Mouse (Mus musculus): Measurements from ENCODE around the gene Gpr84. TPM values are rescaled to one million over a fixed set of nuclear protein-coding genes. Genes with fewer than 3 reads are reported as not detected.

Gene Gpr84
- total RNA-seq, 2 experiments from 2014 or later = 1.0 to 1.1 TPM

DNA sequence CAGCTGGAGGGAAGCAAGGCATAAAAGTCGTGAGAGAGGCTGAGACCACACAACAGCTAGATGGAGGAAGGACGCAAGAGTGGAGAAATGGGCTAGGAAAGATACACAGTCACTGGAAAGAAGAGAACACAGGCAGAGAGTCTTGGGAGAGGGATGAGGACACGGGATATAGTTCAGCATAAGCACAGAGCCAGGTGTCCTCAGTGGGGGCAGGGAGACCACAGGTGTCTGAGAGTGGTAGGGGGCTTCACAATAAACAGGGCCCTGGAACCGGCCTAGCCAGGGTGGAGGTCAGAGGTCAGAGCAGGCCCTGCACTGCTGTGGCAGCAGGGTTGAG lies 28.4 kb upstream of the Gpr84 start:
- no peak for DNase-seq (ENCODE audit: low spot score in 2 of 2)
- intact Hi-C loops (cut with DNase I) = no loop called here

DNA sequence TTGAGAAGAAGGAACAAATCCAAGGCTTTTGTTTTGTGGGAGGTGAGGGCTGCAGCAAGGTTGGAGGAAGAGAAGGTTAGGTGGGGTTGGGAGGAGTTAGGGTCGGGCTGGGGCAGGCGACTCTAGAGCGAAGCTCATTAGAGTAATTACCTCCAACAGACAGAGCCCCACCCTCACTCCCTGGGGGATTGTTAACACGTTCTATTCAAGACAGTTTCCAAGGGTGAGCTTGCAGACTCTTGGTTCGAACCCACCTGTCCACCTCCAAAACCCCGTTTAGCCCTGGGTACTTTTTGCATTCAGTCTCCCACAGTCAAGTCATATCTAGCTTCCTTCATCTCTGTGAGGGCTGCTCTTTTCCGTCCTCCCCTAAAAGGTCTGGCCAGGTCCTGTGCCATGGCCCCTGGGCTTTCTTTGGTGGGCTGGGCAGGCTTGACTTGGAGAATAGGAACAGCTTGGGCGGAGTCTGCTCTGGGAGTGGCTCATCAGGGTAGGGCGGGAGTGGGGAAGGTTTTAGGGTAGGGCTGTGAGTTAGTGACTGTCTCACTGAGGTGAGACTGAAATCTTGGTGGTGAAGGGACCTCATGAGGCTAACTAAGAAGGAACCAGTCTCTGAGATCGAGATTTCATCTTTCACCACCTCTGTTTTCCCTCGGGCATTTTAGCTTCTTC lies 26.7 kb upstream of the Gpr84 start:
- no peak for DNase-seq (ENCODE audit: low spot score in 2 of 2)
- intact Hi-C loops (cut with DNase I) = no loop called here

DNA sequence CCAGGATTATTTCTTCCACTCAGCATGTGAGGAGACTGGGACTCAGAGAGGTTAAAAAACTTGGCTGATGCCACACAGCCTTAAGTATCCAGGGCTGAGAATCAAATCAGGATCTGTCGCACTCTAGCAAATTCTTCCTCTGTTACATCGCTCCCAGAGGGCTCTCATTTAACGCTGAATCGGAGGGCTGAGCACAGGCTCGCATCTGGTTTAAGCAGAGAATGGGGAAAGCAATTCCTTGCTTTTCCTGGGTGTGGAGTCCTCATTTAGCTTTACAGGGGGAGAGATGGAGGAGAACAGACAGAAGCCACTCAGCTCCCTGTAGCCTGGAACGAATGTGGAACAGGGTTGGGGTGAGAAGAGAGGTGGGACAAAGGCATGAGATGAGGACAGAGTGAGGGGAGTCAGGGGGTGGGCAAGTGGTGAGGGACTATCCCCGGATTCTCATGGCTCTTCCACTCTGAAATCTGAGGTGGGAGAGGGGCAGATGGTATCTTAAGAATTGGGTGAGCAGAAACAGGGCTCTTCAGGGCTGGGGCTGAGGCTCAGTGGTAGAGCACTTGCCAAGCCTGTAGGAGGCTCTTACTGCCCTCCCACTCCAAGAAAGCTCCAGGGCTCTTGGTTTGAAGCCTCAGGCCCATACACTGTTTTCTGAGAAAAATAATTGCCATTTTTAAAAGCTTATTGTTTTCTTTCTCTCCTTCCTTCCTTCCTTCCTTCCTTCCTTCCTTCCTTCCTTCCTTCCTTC lies 25.2 kb upstream of the Gpr84 start:
- no peak for DNase-seq (ENCODE audit: low spot score in 2 of 2)
- intact Hi-C loops (cut with DNase I) = no loop called here

DNA sequence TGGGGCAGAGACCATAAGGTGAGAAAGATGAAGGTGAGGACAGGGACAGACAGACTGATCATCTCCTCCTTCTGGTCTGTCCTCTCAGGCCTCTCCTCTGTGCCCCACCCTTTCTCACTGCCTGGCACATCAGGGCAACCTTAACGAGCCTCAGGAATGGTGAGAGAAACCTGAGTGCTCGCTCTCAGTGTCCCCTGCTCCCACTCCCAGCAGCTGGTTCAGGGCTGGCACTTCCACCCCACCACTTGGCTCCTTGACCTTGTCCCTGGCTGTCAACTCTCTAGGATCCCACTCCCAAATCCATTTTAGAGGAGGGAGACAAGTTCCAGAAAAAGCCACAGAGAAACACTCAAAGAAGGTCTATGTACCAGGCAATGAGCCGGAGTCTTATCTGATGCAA lies 24.6 kb upstream of the Gpr84 start:
- no peak for DNase-seq (ENCODE audit: low spot score in 2 of 2)
- intact Hi-C loops (cut with DNase I) = no loop called here

DNA sequence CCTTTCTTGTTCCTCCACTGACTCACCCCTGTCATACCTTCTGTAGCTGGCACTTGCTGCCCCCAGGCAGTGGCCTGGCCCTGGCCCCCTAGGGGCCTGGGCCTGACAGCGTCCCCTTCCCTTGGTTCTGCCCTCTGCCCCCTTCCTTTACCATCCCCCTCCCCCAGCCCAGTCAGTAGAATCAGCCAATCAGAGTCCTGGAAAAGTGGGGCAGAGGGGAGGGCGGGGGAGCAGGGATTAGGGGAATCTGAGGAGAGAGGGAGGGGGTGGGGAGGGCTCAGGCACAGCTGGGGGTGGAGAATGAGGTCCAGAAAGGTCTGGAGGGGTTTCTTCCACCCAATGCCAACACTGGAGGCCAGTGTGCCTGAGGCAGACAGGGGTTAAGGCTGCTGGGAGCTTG lies 23.8 kb upstream of the Gpr84 start:
- intact Hi-C loops (cut with DNase I) = no loop called here
- no peak for DNase-seq (ENCODE audit: low spot score in 2 of 2)

DNA sequence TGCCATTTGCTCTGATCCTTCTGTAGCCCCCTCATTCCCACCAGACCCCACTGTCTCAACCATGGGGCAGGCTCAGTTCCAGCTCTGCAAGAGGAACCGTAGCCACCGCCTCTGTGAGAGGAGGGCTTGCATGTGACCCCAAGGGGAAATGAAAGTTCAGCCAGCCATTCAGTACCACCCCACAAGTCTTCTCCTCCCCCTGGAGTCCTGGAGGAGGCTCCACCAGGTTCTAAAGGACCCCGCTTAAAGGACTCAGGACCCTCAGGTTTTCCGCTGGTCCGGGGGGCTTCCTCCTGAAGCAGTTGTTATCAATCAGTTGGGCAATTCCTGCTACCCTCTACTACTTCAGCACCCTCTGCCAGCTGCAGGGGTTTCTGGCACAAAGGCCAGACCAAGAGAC lies 23.3 kb upstream of the Gpr84 start:
- intact Hi-C loops (cut with DNase I) = no loop called here
- DNase-seq (ENCODE audit: low spot score in 2 of 2) = no peak

DNA sequence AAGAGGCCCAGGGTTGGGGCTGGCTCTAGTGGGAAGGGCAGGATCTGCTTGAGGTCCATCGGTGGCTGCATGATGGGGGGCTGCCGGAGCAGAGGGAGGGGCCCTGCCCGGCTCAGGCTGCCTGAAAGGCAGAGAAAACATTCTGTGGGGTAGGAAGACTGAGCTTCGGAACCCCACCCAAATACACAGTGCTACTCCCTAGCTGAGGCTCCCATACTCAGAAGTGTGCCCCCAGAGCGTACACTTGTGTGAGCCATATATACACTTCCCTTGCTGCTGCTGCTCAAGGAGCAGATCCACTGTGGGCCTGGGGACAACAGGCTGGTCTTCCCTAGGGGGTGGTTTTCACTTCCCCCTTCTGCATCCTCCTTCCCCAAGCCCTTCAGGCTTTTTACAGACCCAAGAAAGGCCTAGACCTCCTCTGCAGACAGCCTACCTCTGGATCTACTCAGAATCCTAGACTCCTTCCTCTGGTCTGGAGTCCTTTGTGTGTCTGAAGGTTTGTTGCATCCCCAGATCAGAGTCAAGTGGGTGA lies 22.7 kb upstream of the Gpr84 start:
- no peak for DNase-seq (ENCODE audit: low spot score in 2 of 2)
- intact Hi-C loops (cut with DNase I) = no loop called here

DNA sequence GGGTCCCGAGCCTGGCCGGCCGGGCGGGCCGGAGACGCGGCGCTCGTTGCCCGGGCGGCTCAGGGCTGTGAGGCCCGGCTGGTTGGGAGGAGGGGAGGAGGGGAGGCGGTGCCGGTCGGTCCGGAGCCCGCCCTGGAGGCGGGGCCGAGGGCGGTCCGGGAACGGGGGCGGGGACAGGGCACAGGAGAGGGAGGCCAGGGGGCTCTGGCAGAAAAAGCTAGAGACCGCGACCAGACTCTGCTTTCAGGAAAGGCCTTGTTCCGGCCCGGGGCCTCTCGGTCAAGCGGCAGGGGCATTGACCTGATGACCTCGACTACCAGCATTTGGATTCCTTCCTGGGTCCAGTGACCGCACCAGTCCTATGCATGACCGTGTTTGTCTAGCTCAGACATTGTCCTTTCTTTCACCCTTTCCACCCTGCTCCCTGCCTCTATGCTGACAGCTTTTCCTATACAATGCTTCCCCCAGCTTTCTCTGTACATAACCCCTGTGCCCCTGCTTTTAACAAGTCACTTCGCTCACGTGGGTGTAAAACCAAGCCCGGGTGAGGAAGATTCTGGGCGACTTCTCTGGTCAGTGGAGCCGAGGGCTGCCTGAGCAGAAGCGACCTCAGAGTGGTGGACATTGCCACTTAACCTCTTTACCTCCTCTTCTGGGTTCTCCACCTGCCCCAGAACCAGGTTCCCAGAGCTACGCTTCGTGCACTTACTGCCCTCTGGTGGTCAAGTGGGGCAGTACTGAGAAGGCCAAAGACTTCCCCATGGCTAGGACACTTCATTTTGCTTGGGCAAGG lies 13.2 kb upstream of the Gpr84 start:
- peak; percentile 69 to 79 for DNase-seq (ENCODE audit: low spot score in 2 of 2)
- intact Hi-C loops (cut with DNase I) = no loop called here

DNA sequence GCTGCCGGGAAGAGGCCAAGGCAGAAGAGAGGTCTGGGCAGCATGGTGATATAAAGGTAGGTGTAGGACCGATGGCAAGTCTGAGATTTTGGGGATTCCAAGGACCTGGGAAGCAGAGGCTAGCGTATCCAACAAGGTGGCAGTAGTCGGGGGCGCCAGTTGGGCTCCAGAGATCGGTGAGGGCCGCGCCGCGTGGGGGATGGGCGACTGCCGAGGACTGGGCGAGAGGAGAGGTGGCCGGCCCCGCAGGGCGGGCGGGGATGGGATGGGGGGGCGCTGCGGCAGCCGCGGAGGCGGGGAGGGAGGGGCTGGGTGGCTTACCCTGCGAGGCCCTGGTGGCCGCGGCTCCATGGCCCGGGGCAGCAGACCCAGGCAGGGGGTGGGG lies 12.7 kb upstream of the Gpr84 start:
- no peak for DNase-seq (ENCODE audit: low spot score in 2 of 2)
- intact Hi-C loops (cut with DNase I) = no loop called here

DNA sequence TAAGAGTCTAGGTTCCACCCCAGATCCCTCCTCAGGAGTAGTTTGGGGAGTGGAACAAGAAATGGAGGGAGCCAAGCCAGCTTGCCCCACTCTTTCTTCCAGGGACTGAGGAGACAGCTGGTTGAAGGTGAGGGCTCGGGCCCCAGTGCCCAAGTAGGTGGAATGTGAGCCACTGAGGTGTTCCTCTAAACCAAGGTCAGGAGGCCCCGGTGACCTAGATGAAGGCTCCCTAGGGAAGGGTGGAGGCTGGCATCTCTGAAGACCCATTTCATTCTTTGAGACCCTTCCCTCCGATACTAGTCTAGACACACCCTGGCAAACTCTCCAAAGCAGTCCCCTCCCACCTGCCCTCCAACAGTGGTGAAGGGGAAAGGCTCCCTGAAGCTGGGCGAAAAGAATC lies 12.0 kb upstream of the Gpr84 start:
- no peak for DNase-seq (ENCODE audit: low spot score in 2 of 2)
- intact Hi-C loops (cut with DNase I) = no loop called here

DNA sequence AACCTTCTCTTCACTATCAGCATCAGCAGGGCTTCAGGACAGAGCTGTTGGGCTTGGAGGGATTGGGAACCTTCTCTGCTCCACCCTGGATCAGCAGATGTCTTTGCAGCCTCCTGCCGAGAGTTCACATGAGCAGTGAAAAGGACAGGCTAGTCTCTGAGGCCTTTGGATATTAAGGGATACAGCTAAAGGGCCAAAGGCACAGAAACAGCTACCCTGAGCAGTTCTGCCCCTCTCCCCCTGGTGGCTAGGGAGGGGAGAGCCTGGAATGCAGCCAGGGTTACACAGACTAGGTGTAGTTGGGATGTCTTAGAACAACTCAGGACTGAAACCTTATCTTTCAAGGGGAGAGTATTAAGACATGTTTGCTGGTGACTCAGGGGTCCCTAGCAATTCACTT lies 10.7 kb upstream of the Gpr84 start:
- DNase-seq (ENCODE audit: low spot score in 2 of 2) = no peak

DNA sequence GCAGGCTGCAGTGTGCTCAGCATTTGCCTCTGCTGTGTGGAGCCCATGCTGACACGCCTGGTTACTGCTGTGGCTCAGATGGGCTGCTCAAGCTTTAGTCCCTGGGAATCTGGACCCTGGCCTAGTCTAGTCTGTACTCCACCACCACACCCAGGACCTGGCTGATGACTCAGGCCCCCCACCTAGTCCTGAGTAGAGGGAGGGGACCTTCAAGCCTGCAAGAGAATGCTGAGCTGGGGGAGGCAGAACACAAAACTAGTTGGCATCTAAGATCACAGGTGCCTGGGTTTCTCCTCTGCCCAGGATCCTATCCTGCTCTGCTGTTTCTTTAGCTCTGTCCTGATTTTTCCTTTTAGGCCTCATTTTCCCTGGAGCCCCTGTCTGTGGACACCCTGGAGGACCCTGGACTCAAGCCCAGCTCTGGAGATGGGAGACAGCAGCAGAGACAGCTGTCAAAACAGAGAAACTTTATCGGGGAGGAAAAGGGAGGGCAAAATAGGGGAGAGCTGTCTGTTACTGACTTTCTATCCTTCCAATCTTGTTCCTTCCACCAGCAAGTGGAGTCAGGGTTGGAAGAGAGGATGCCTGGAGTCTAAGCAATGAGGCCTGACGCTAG lies 7.9 kb upstream of the Gpr84 start:
- intact Hi-C loops (cut with DNase I) = loop anchor here (10.0 kb wide), 1 partner anchor 334 kb away; no protein-coding TSS in a partner anchor
- DNase-seq (ENCODE audit: low spot score in 2 of 2) = no peak

More for the DNA sequence above, 10.7 kb upstream of the Gpr84 start:
- intact Hi-C loops (cut with DNase I) = no loop called here

DNA sequence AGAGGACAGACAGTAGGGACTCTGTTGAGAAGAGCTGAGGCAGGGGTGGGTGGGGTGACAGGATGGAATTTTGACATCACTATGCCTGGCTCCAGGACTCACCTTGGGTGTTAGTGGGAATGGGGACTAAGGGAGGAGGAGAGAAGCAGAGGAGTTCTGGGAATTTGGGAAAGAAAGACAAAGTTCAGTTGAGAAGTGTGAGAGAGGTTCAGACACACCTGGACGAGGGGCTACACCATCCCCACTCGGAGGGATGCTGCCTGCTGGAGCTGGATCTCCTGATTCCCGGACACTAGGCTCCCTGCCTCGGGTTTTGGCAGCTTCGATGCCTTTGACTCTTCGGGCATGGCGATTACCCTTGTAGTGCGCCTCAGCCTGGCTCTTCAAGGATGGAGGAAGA lies 7.3 kb upstream of the Gpr84 start:
- intact Hi-C loops (cut with DNase I) = loop anchor here (10.0 kb wide), 1 partner anchor 333 kb away; no protein-coding TSS in a partner anchor
- no peak for DNase-seq (ENCODE audit: low spot score in 2 of 2)

DNA sequence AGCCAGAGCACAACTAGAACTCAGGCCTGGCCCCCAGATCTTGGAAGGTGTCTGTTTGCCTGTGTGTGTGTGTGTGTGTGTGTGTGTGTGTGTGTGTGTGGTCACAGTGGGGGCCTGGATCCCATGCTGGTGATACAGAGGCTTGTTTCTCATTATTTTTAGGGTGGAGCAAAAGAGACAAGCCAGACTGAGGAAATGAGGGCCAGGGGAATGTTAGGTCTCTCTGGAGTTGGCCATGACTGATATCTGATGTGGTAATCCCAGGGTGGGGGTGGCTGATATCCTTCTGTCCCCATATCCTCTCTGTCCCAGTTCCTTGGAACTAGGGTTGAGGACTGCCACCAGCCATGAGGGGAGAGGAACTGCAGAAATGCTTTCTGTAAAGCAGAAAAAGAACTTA lies 6.7 kb upstream of the Gpr84 start:
- intact Hi-C loops (cut with DNase I) = loop anchor here (10.0 kb wide), 1 partner anchor 332 kb away; no protein-coding TSS in a partner anchor
- DNase-seq (ENCODE audit: low spot score in 2 of 2) = no peak

DNA sequence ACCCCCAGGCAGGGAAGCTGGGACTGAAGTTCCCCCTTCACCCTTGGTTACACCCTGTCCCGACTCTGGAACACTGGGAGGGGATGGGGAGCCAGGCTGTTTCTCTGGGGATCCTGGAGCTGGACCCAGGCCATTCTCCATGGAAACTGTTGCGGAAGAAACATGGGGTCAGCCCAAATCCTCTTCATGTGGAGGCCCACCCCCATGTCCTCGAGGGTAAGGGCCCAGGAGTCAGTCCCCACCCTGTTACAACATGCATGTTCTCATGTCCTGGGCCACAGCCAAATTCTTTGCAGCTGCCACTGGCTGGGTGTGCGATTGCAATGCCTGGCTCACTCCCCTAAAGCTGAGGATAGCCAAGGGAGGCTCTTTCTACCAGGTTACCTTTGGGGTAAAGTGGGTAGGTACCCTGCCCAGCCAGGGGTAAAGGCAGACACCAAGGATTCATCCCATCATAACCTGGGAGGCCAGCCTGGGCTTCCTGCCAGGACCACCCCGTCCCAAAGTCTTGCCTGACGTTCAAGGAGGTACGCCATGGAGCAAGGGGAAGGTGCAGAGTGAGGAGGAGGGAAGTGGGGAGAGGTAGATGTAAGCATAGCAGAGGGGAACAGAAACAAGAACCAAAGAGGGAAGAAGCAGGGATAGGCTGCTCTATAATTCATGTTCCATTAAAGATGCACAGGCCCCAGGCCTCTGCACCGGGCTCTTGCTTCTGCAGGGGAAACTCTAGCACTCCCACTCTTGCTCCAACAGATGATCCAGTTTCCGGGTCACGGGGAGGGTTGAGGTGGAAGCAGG lies 5.8 kb upstream of the Gpr84 start:
- DNase-seq (ENCODE audit: low spot score in 2 of 2) = no peak
- intact Hi-C loops (cut with DNase I) = loop anchor here (10.0 kb wide), 1 partner anchor 331 kb away; no protein-coding TSS in a partner anchor

DNA sequence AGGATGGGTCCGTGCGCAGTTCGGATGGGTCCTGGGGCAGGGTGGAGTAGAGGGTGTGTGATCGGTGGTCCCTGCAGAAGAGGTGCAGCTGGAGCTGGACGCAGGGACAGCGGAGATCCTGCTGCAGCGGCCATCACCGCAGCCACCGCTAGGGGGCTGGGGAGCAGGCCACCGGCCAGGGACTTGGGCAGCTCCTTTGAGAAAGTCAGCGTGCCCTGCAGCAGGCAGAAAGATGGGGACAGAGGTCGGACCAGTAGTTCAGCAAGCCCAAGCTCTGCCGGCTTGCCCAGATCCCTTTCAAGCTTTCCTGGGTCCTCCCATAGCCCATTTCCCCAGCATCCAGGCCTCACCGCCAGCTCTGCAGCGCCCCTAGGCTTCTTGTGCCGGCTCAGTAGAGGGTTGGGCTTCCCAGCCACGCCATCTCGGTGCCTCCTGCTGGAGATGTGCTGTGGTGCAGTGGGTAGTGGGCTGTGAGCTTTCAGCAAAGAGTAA lies 4.6 kb upstream of the Gpr84 start:
- DNase-seq (ENCODE audit: low spot score in 2 of 2) = peak; percentile 70 to 73
- intact Hi-C loops (cut with DNase I) = loop anchor here (10.0 kb wide), 1 partner anchor 330 kb away; no protein-coding TSS in a partner anchor

DNA sequence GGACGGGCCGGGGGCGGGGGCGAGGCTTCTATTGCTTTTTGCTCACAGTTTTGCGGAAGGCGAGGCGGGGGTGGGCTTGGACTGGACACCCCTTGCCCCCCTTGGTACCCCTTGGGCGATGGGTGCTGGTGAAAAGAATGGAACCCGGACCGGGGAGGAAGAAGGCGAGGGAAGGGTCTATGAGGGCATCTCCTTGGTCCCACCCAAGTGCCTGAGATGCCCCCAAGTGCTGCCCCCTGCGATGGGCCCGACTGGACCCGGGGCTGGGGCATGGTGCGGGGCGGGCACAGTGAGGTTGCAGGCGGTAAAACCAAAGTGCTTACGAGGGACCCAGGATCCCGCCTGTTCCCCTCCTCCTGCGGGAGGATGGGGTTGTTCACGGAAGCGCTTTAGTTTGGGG lies 3.8 kb upstream of the Gpr84 start:
- DNase-seq (ENCODE audit: low spot score in 2 of 2) = no peak
- intact Hi-C loops (cut with DNase I) = loop anchor here (10.0 kb wide), 1 partner anchor 329 kb away; no protein-coding TSS in a partner anchor

DNA sequence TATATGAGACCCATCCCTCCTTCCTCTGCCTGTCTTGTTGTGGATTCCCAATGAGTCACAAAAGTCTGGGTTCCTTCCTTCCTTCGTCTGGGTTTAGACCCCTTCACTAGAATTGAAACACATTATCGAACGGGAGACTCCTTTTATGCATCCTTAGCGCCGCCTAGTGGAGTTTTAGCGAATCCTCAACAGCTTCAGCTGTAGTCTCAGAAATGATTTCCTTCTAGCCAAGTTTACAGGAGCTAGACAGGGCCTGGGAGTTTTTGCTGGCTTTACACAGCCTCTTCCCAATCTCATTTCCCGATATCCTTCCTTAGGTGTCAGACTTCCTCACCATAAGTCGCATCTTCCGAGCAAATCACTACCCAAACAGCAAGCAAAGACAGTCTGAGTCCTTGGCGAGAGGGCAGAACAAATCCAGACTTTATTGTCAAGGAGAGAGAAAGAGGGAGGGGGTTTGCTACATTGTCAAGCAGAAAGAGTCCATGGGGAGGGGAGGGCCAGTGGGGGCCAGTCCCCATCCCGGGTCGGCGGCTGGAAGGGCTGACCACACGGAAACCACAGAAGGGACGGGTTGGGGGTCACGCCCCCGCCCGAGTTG lies 3.2 kb upstream of the Gpr84 start:
- peak; percentile 73 to 81 for DNase-seq (ENCODE audit: low spot score in 2 of 2)
- intact Hi-C loops (cut with DNase I) = loop anchor here (10.0 kb wide), 1 partner anchor 329 kb away; no protein-coding TSS in a partner anchor

Data from left cerebral cortex, postnatal 14 days (tissue).